Mouse (Mus musculus): ENCODE measurements at regions not wholly inside any gene's neighbourhood (a gene's known extent, or its start where the extent isn't known, plus 50 kb on each side); places are given as distances from the start of the nearest gene placed in this dataset.

- Histone ChIP-seq H3K4me3 (replicated peaks; ENCODE audit: insufficient read depth, low read depth, low read length) (no peak overlapping the region), H3K27me3 (ENCODE audit: control insufficient read depth, insufficient read depth, low read length) (no peaks in the 10 kb centered on the region), H3K4me1 (ENCODE audit: control insufficient read depth, insufficient read depth, low read length) (no peaks in the 10 kb centered on the region), H3K27ac (ENCODE audit: insufficient read depth, low read length) (no peak overlapping the region)
- WGBS = 67% methylated on average over 5 of the region's 5 CpGs
- no peak for TF ChIP-seq POLR2A (IDR thresholded peaks at IDR 0.05; ENCODE audit: borderline replicate concordance, insufficient read depth, low read length)
- TF ChIP-seq CTCF (IDR thresholded peaks at IDR 0.05; ENCODE audit: borderline replicate concordance, insufficient read depth, low read depth, low read length) = no peak
- DNase-seq = no peak
Measured at GRCm38 (mm10) chr2:79159336-79159735, 95.9 kb upstream of the Itga4 start.

- Histone ChIP-seq H3K4me3 (replicated peaks; ENCODE audit: insufficient read depth, low read depth, low read length) (no peak overlapping the region), H3K27me3 (ENCODE audit: control insufficient read depth, insufficient read depth, low read length) (no peaks in the 10 kb centered on the region; the same call in 1 of the 2 replicates), H3K4me1 (ENCODE audit: control insufficient read depth, insufficient read depth, low read length) (no peaks in the 10 kb centered on the region), H3K27ac (ENCODE audit: insufficient read depth, low read length) (no peak overlapping the region)
- TF ChIP-seq CTCF (IDR thresholded peaks at IDR 0.05; ENCODE audit: borderline replicate concordance, insufficient read depth, low read depth, low read length) (no peak), POLR2A (IDR thresholded peaks at IDR 0.05; ENCODE audit: borderline replicate concordance, insufficient read depth, low read length) (no peak)
- no peak for DNase-seq
- WGBS = 71% methylated on average over 7 of the region's 7 CpGs
Measured at GRCm38 (mm10) chr2:79172967-79173919, 82.0 kb upstream of the Itga4 start.

DNA sequence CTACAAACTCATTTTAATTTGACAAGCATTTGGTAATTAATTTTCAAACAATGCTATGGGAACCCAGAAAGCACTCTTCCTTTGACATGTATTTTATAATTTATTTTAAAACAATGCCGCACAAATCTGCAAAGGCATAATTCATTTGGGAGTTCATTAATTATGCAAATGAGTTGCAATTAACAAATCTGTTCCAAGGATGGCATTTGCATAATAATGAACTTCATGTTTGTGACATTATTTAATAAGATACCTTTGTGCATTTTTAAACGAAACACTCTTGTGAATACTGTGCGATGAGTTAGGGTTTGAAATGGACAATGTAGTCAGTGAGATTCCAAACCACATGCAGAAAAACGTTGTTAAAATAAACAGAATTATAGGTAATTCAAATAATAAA lies 80.9 kb upstream of the Itga4 start:
- H3K4me3 ChIP-seq (replicated peaks; ENCODE audit: insufficient read depth, low read depth, low read length) = no peak overlapping the region
- H3K27ac ChIP-seq (ENCODE audit: insufficient read depth, low read length) = no peak overlapping the region
- no peaks in the 10 kb centered on the region; the same call in 1 of the 2 replicates for H3K27me3 ChIP-seq (ENCODE audit: control insufficient read depth, insufficient read depth, low read length)
- TF ChIP-seq POLR2A (IDR thresholded peaks at IDR 0.05; ENCODE audit: borderline replicate concordance, insufficient read depth, low read length) (no peak), CTCF (IDR thresholded peaks at IDR 0.05; ENCODE audit: borderline replicate concordance, insufficient read depth, low read depth, low read length) (no peak)
- DNase-seq = no peak
- no peaks in the 10 kb centered on the region for H3K4me1 ChIP-seq (ENCODE audit: control insufficient read depth, insufficient read depth, low read length)
- 63% methylated on average over 4 of the region's 4 CpGs for WGBS

- Histone ChIP-seq H3K4me3 (replicated peaks; ENCODE audit: insufficient read depth, low read depth, low read length) (no peak overlapping the region), H3K27me3 (ENCODE audit: control insufficient read depth, insufficient read depth, low read length) (no peaks in the 10 kb centered on the region; the same call in 1 of the 2 replicates), H3K4me1 (ENCODE audit: control insufficient read depth, insufficient read depth, low read length) (no peaks in the 10 kb centered on the region), H3K27ac (ENCODE audit: insufficient read depth, low read length) (no peak overlapping the region)
- no peak for TF ChIP-seq CTCF (IDR thresholded peaks at IDR 0.05; ENCODE audit: borderline replicate concordance, insufficient read depth, low read depth, low read length)
- TF ChIP-seq POLR2A (IDR thresholded peaks at IDR 0.05; ENCODE audit: borderline replicate concordance, insufficient read depth, low read length) = no peak
- DNase-seq = no peak
- 69% methylated on average over 7 of the region's 7 CpGs for WGBS
Measured at GRCm38 (mm10) chr2:79180782-79181181, 74.4 kb upstream of the Itga4 start.

DNA sequence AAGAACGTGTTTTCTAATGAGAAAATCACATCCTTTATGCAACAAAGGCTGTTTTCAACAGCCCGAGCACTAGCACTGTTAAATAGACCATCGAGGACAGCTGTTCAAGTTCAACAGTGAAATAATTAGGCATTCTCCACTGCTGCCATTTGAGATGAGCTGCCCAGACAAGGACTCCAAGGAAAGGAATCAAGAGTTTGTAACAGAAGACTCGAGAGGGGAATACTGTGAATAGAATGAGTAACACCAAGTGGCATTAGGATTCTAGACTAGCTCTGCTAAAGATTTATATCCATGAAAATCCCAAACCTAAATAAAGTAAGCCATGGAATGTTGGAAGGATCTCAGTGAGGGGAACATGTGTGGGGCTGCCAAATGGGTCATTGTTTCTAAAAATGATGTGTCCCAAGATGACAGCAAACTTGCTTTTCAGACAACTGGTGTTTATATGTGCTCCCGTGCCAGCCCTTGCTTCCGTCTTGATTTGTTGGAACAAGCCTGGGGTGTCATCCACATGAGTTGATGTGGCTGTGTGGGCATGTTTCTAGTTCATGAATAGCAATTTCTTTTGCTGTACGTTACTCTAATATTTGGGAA lies 72.1 kb upstream of the Itga4 start:
- TF ChIP-seq CTCF (IDR thresholded peaks at IDR 0.05; ENCODE audit: borderline replicate concordance, insufficient read depth, low read depth, low read length) = no peak
- TF ChIP-seq POLR2A (IDR thresholded peaks at IDR 0.05; ENCODE audit: borderline replicate concordance, insufficient read depth, low read length) = no peak
- WGBS = 47% methylated on average over 7 of the region's 7 CpGs
- DNase-seq = no peak

DNA sequence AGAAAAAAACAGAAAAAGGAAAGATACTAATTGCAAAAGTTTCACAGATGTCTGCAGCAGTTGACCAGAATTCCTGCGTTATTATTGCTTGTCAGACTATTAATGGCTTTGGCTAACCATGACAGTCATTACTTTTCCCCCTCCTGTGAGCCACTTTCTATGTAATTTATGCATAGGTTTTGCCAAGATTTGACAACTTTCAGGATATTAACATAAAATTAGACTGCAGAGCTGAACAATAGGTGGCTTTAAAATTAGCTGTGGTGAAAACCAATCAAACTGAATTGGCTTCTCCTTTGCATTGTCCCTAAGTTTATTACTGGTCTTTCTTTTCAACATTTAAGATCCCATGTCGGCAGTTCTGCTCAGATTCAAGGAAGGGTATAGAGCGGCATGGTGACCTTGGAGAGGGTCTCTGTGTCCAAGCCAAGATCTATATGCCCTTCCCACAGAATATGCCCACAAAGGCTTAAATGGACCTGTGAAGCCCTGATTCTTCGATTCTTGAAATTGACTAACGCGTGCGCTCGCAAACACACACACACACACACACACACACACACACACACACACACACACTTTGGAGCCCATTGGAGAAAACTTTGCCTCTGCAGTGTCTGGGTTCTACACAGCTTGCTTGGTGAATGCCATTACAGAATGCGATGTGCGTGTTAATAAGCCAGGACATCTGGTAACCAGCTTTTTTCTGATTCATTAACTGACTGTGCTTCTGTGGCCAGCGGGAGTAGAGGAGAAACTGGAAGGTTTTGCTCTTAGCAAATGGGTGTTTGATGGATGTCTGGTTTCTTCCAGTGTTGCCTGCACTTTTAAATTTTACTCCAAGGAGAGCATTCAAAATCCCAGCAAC lies 69.8 kb upstream of the Itga4 start:
- H3K4me3 ChIP-seq (replicated peaks; ENCODE audit: insufficient read depth, low read depth, low read length) = no peak overlapping the region
- H3K4me1 ChIP-seq (ENCODE audit: control insufficient read depth, insufficient read depth, low read length) = no peaks in the 10 kb centered on the region
- WGBS = 21% methylated on average over 11 of the region's 11 CpGs
- H3K27ac ChIP-seq (ENCODE audit: insufficient read depth, low read length) = no peak overlapping the region
- DNase-seq = no peak
- H3K27me3 ChIP-seq (ENCODE audit: control insufficient read depth, insufficient read depth, low read length) = peaks cover 3% of the 10 kb centered on the region; the same call in 1 of the 2 replicates
- TF ChIP-seq CTCF (IDR thresholded peaks at IDR 0.05; ENCODE audit: borderline replicate concordance, insufficient read depth, low read depth, low read length) = no peak
- no peak for TF ChIP-seq POLR2A (IDR thresholded peaks at IDR 0.05; ENCODE audit: borderline replicate concordance, insufficient read depth, low read length)

More for the DNA sequence above, 72.1 kb upstream of the Itga4 start:
- Histone ChIP-seq H3K27me3 (ENCODE audit: control insufficient read depth, insufficient read depth, low read length) (peaks cover 3% of the 10 kb centered on the region; the same call in 1 of the 2 replicates), H3K4me1 (ENCODE audit: control insufficient read depth, insufficient read depth, low read length) (no peaks in the 10 kb centered on the region), H3K4me3 (replicated peaks; ENCODE audit: insufficient read depth, low read depth, low read length) (no peak overlapping the region), H3K27ac (ENCODE audit: insufficient read depth, low read length) (no peak overlapping the region)

DNA sequence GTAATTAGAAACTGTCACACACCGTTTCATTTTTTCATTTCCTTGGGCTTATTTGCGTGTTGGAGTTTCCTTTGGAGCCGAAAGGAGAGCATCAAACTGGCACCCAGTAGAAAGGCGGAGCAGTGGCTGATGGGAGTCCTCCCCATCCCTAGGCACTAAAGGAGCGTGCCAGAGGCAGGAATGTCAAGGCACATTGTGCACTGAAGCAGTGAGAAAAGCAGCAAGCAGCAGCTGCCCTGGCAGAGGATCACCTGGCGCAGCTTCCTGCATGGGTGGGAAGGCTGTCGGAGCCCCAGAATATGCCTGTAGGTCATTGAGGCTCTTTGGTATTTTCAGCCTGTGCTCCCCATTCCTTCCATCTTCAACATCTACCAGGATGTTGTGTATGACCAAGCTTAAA lies 68.3 kb upstream of the Itga4 start:
- WGBS = 32% methylated on average over 7 of the region's 7 CpGs
- H3K4me3 ChIP-seq (replicated peaks; ENCODE audit: insufficient read depth, low read depth, low read length) = no peak overlapping the region
- no peaks in the 10 kb centered on the region for H3K4me1 ChIP-seq (ENCODE audit: control insufficient read depth, insufficient read depth, low read length)
- H3K27me3 ChIP-seq (ENCODE audit: control insufficient read depth, insufficient read depth, low read length) = peaks cover 3% of the 10 kb centered on the region; the same call in 1 of the 2 replicates
- H3K27ac ChIP-seq (ENCODE audit: insufficient read depth, low read length) = no peak overlapping the region
- TF ChIP-seq POLR2A (IDR thresholded peaks at IDR 0.05; ENCODE audit: borderline replicate concordance, insufficient read depth, low read length) (no peak), CTCF (IDR thresholded peaks at IDR 0.05; ENCODE audit: borderline replicate concordance, insufficient read depth, low read depth, low read length) (no peak)
- DNase-seq = no peak
